Mouse (Mus musculus) lung, embryonic 16.5 days (tissue): Measurements from ENCODE around the gene Tcl1b2. TPM values are rescaled to one million over a fixed set of nuclear protein-coding genes. Genes with fewer than 3 reads are reported as not detected.
"Not testable (repeated sequence)": the region's sequence is repeated elsewhere in the genome, so short reads cannot be mapped to it uniquely, and the experiment has no call there.

Source experiments
- ATAC-seq: fragments of 200-750 bp; cut with Nextera tagmentation; 2 replicates; pipeline ENCODE4 v1.8.0; 2017; ENCODE audit warnings: low read depth, mild to moderate bottlenecking, moderate library complexity
- H3K27ac ChIP-seq: fragments of 300-500 bp; sonication (generic); 2 replicates; pipeline ENCODE4 v1.5.1; 2014; ENCODE audit warnings: mild to moderate bottlenecking, control low read depth, low read length
- H3K27me3 ChIP-seq: fragments of 300-500 bp; sonication (generic); 2 replicates; pipeline ENCODE4 v1.6.1; 2014; ENCODE audit warnings: low read depth, low read length, mixed read lengths; ENCODE audit not compliant: control insufficient read depth, insufficient read depth
- H3K36me3 ChIP-seq: fragments of 300-500 bp; sonication (generic); 2 replicates; pipeline ENCODE4 v1.6.1; 2014; ENCODE audit warnings: low read length; ENCODE audit not compliant: control insufficient read depth, insufficient read depth
- H3K4me1 ChIP-seq: fragments of 300-500 bp; sonication (generic); replicated peaks from 2 replicates; pipeline ENCODE4 v1.6.1; 2014; ENCODE audit warnings: low read length, mixed read lengths; ENCODE audit not compliant: control insufficient read depth, insufficient read depth
- H3K4me2 ChIP-seq: fragments of 300-500 bp; sonication (generic); 2 replicates; pipeline ENCODE4 v1.6.1; 2014; ENCODE audit warnings: low read depth, low read length, control low read depth
- H3K4me3 ChIP-seq: fragments of 300-500 bp; sonication (generic); 2 replicates; pipeline ENCODE4 v1.5.1; 2014; ENCODE audit warnings: mild to moderate bottlenecking, low read length, control low read depth
- H3K9ac ChIP-seq: fragments of 300-500 bp; sonication (generic); 2 replicates; pipeline ENCODE4 v1.6.1; 2014; ENCODE audit warnings: low read length, control low read depth
- H3K9me3 ChIP-seq: fragments of 300-500 bp; sonication (generic); 2 replicates; pipeline ENCODE4 v1.6.1; 2016; ENCODE audit warnings: low read length; ENCODE audit not compliant: control insufficient read depth
- WGBS: fragments of 180-500 bp; shearing (Covaris S2); extraction: QIAGEN DNeasy Blood & Tissue Kit; methylation state at CpG from one replicate; pipeline ENCODE4 v1.1.7; 2014; 5-methylcytosine and 5-hydroxymethylcytosine counted together
- polyA plus RNA-seq: library from polyadenylated mRNA; unstranded; fragments of >200 nt; fragmentation: Nextera tagmentation; extraction: Ambion mirVana; gene quantifications from 2 replicates; pipeline ENCODE4 v1.2.1, GENCODE M21; 2015

Tcl1b2 gene
- polyA plus RNA-seq, 1 experiment from 2014 or later, result not detected

- not testable (repeated sequence) for ATAC-seq, H3K36me3 ChIP-seq, H3K4me1 ChIP-seq, H3K9ac ChIP-seq, H3K4me2 ChIP-seq, H3K4me3 ChIP-seq, H3K9me3 ChIP-seq, H3K27me3 ChIP-seq, H3K27ac ChIP-seq
- WGBS, result 64% methylated on average over 4 of the region's 4 CpGs
Measured at GRCm38 (mm10) chr12:105155286-105155685, 9.5 kb downstream of the Tcl1b2 start.

- H3K4me2 ChIP-seq, result no peak overlapping the region
- H3K9me3 ChIP-seq, result no peaks in the 10 kb centered on the region
- no peak for ATAC-seq
- no peaks in the 10 kb centered on the region for H3K27me3 ChIP-seq
- 68% methylated on average over 6 of the region's 6 CpGs for WGBS
- H3K9ac ChIP-seq, result no peak overlapping the region
- H3K27ac ChIP-seq, result no peak overlapping the region
- H3K4me1 ChIP-seq, result no peaks in the 10 kb centered on the region
- H3K36me3 ChIP-seq, result no peaks in the 10 kb centered on the region
- H3K4me3 ChIP-seq, result no peak overlapping the region
Measured at GRCm38 (mm10) chr12:105158842-105159241, 13.0 kb downstream of the Tcl1b2 start.

- H3K9me3 ChIP-seq, result no peaks in the 10 kb centered on the region
- no peaks in the 10 kb centered on the region for H3K4me1 ChIP-seq
- ATAC-seq, result no peak
- no peak within 1 kb of the TSS for H3K9ac ChIP-seq
- no peaks in the 10 kb centered on the region for H3K27me3 ChIP-seq
- no peak within 1 kb of the TSS for H3K4me3 ChIP-seq
- no peak within 1 kb of the TSS for H3K4me2 ChIP-seq
- 64% methylated on average over 4 of the region's 4 CpGs for WGBS
- no peaks in the 10 kb centered on the region for H3K36me3 ChIP-seq
- H3K27ac ChIP-seq, result no peak within 1 kb of the TSS
Measured at GRCm38 (mm10) chr12:105159390-105159789, 13.6 kb downstream of the Tcl1b2 start, which contains the start of gene Tcl1b1. Tcl1b1 (plus strand) TSS chr12:105159690.

- 55% methylated on average over 3 of the region's 3 CpGs for WGBS
- no peaks in the 10 kb centered on the region for H3K4me1 ChIP-seq
- no peak overlapping the region for H3K4me3 ChIP-seq
- no peaks in the 10 kb centered on the region for H3K36me3 ChIP-seq
- no peak overlapping the region for H3K9ac ChIP-seq
- ATAC-seq, result no peak
- H3K9me3 ChIP-seq, result no peaks in the 10 kb centered on the region
- H3K4me2 ChIP-seq, result no peak overlapping the region
- no peaks in the 10 kb centered on the region for H3K27me3 ChIP-seq
- H3K27ac ChIP-seq, result no peak overlapping the region
Measured at GRCm38 (mm10) chr12:105166734-105167133, 20.9 kb downstream of the Tcl1b2 start.

DNA sequence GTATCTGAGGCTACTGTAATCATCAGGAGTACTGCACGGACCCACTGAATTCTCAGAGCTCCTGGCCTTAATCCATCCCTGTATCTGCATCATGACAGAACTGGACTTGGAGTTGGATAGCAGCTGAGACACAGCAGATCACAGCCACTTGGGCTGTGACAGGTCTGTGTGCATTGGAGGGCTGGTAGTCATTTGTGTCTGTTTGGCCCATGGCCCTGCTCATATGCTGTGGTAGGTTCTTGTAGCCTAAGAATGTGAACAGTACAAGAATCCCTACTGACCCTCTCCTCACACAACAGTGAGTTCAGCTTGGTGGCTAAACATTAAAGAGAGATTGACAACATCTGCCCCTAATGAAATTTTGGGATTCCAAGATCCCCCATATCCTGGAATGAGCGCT lies 27.6 kb downstream of the Tcl1b2 start:
- H3K36me3 ChIP-seq, result no peaks in the 10 kb centered on the region
- peak; percentile 89 for ATAC-seq
- H3K9me3 ChIP-seq, result no peaks in the 10 kb centered on the region
- no peaks in the 10 kb centered on the region for H3K4me1 ChIP-seq
- H3K27ac ChIP-seq, result no peak overlapping the region
- WGBS, result 53% methylated on average over 2 of the region's 2 CpGs
- H3K4me3 ChIP-seq, result no peak overlapping the region
- H3K9ac ChIP-seq, result no peak overlapping the region
- H3K4me2 ChIP-seq, result no peak overlapping the region
- H3K27me3 ChIP-seq, result no peaks in the 10 kb centered on the region

DNA sequence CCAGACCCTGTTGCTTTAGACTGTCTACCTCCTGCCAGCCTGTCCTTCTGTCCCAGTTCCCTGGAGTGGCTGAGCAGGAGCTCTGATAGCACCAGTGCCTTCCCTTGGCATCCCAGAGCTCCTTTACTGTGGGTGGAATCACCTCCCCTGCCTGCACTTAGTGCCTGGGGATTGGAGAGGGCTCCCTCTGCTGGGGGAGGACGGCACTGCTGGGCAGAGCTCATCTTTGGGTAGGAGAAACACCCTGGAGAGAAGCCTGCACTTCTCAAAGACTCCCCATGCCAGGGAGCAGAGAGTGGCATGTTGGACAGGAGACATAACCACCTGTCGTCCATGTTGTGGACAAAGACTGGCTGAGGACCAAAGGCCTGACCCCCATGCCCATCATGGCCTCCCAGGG lies 28.5 kb downstream of the Tcl1b2 start:
- ATAC-seq, result not testable (repeated sequence)

DNA sequence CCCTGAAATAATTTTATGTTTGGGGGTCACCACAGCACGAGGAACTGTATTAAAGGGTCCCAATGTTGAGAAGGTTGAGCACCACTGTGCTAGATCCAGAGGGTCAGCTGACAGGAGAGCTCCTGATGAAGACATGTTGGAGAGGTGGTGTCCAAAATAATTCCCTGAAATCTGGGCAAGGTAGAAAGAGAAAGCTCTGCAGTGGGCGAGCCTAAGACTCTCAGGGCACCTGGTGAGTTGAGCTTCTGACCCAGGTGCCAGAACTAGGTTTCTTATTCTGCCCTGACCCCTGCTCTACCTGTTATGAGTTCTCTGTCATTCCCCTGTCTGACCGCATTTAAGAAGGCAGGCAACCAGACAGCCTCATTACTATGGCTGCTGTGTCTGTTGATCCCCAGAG lies 30.2 kb downstream of the Tcl1b2 start, which contains the start of gene Tcl1b5:
Tcl1b5 (plus strand) TSS at position 301 of the 400 bp plus-strand sequence.
- not testable (repeated sequence) for ATAC-seq
- WGBS, result 55% methylated on average over 3 of the region's 3 CpGs

More for the DNA sequence above, 28.5 kb downstream of the Tcl1b2 start:
- not testable (repeated sequence) for H3K27me3 ChIP-seq, H3K4me2 ChIP-seq, H3K36me3 ChIP-seq, H3K4me3 ChIP-seq, H3K27ac ChIP-seq, H3K9ac ChIP-seq, H3K9me3 ChIP-seq, H3K4me1 ChIP-seq
- 16% methylated on average over 2 of the region's 2 CpGs for WGBS

DNA sequence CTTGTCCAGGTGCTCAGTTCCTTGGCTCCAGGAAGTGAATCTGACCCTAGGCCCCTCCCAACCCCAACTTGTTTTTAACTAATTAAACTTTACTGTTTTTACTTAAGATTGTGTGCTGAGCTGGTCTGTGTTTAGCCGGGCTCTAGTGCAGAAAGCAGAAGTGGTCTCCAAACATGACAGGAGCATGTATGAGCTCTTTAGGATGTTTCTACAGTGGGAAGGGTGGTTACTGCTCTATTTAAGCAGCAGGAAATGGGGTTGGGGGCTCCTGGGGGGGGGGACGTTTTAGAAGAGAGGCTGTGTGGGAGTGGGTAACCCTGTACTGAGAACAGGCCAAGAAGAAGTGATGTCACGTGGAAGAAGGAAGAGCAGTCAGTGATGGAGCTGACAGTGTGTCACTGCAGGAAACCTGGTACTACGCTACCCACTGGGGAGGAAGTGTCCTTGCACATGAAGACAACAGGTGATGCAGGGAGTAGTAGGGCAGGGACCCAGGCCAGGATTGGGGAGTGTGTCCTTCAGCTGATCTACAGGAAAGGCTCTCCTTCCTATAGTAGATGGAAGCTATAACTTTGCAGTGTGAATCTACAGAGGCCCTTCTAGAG lies 35.3 kb downstream of the Tcl1b2 start:
- H3K4me3 ChIP-seq, ATAC-seq, H3K36me3 ChIP-seq, H3K27ac ChIP-seq, H3K27me3 ChIP-seq, H3K9me3 ChIP-seq, H3K9ac ChIP-seq, H3K4me2 ChIP-seq, H3K4me1 ChIP-seq: not testable (repeated sequence)
- 57% methylated on average over 4 of the region's 4 CpGs for WGBS

More for the DNA sequence above, 30.2 kb downstream of the Tcl1b2 start, which contains the start of gene Tcl1b5:
- not testable (repeated sequence) for H3K4me3 ChIP-seq, H3K36me3 ChIP-seq, H3K27me3 ChIP-seq, H3K27ac ChIP-seq, H3K9me3 ChIP-seq, H3K4me1 ChIP-seq, H3K4me2 ChIP-seq, H3K9ac ChIP-seq

GRCm38 (mm10) chr12:105188980-105189379 lies 43.2 kb downstream of the Tcl1b2 start:
- not testable (repeated sequence) for H3K27me3 ChIP-seq, H3K9me3 ChIP-seq, H3K9ac ChIP-seq, H3K4me2 ChIP-seq, H3K27ac ChIP-seq, H3K36me3 ChIP-seq, ATAC-seq, H3K4me1 ChIP-seq, H3K4me3 ChIP-seq
- 37% methylated on average over 2 of the region's 2 CpGs for WGBS

GRCm38 (mm10) chr12:105190743-105191142 lies 44.9 kb downstream of the Tcl1b2 start, which contains the start of gene Tcl1b3:
Tcl1b3 (plus strand) TSS chr12:105191043.
- WGBS, result 84% methylated on average over 6 of the region's 6 CpGs
- ATAC-seq, H3K4me3 ChIP-seq, H3K9me3 ChIP-seq, H3K27ac ChIP-seq, H3K36me3 ChIP-seq, H3K4me1 ChIP-seq, H3K4me2 ChIP-seq, H3K27me3 ChIP-seq, H3K9ac ChIP-seq: not testable (repeated sequence)
